Mouse (Mus musculus): ENCODE results near the gene Sema3b.

Gene Sema3b

GRCm38 (mm10) chr9:107608741-107609432 is at the start of gene Sema3b:
TSS of gene Sema3b (minus strand) at chr9:107609229.
- no peak for TF ChIP-seq GATA4 (IDR thresholded peaks at IDR 0.05; ENCODE audit: insufficient replicate concordance, low read length)

GRCm38 (mm10) chr9:107658096-107658495 is 49.1 kb upstream of the Sema3b start:
- TF ChIP-seq GATA4 (IDR thresholded peaks at IDR 0.05; ENCODE audit: insufficient replicate concordance, low read length) = no peak

- no peak for TF ChIP-seq GATA4 (IDR thresholded peaks at IDR 0.05; ENCODE audit: insufficient replicate concordance, low read length)
Measured at GRCm38 (mm10) chr9:107657144-107657543, 48.1 kb upstream of the Sema3b start.

GRCm38 (mm10) chr9:107654585-107654984 is 45.6 kb upstream of the Sema3b start:
- no peak for TF ChIP-seq GATA4 (IDR thresholded peaks at IDR 0.05; ENCODE audit: insufficient replicate concordance, low read length)

- TF ChIP-seq GATA4 (IDR thresholded peaks at IDR 0.05; ENCODE audit: insufficient replicate concordance, low read length) = no peak
Measured at GRCm38 (mm10) chr9:107653474-107653873, 44.4 kb upstream of the Sema3b start.

GRCm38 (mm10) chr9:107650708-107651481 is 41.9 kb upstream of the Sema3b start:
- TF ChIP-seq GATA4 (IDR thresholded peaks at IDR 0.05; ENCODE audit: insufficient replicate concordance, low read length) = no peak

GRCm38 (mm10) chr9:107650225-107650624 is 41.2 kb upstream of the Sema3b start:
- TF ChIP-seq GATA4 (IDR thresholded peaks at IDR 0.05; ENCODE audit: insufficient replicate concordance, low read length) = no peak

- TF ChIP-seq GATA4 (IDR thresholded peaks at IDR 0.05; ENCODE audit: insufficient replicate concordance, low read length) = no peak
Measured at GRCm38 (mm10) chr9:107648767-107649166, 39.7 kb upstream of the Sema3b start.

GRCm38 (mm10) chr9:107646975-107647374 is 37.9 kb upstream of the Sema3b start:
- no peak for TF ChIP-seq GATA4 (IDR thresholded peaks at IDR 0.05; ENCODE audit: insufficient replicate concordance, low read length)

- no peak for TF ChIP-seq GATA4 (IDR thresholded peaks at IDR 0.05; ENCODE audit: insufficient replicate concordance, low read length)
Measured at GRCm38 (mm10) chr9:107645577-107645976, 36.5 kb upstream of the Sema3b start.

- TF ChIP-seq GATA4 (IDR thresholded peaks at IDR 0.05; ENCODE audit: insufficient replicate concordance, low read length) = no peak
Measured at GRCm38 (mm10) chr9:107645153-107645510, 36.1 kb upstream of the Sema3b start.

GRCm38 (mm10) chr9:107644495-107645152 is 35.6 kb upstream of the Sema3b start:
- peak; percentile 13; the same call in 1 of the 2 replicates for TF ChIP-seq GATA4 (IDR thresholded peaks at IDR 0.05; ENCODE audit: insufficient replicate concordance, low read length)

- no peak for TF ChIP-seq GATA4 (IDR thresholded peaks at IDR 0.05; ENCODE audit: insufficient replicate concordance, low read length)
Measured at GRCm38 (mm10) chr9:107643544-107644214, 34.6 kb upstream of the Sema3b start.

- TF ChIP-seq GATA4 (IDR thresholded peaks at IDR 0.05; ENCODE audit: insufficient replicate concordance, low read length) = no peak
Measured at GRCm38 (mm10) chr9:107641666-107642065, 32.6 kb upstream of the Sema3b start.

GRCm38 (mm10) chr9:107640257-107640772 is 31.3 kb upstream of the Sema3b start:
- no peak for TF ChIP-seq GATA4 (IDR thresholded peaks at IDR 0.05; ENCODE audit: insufficient replicate concordance, low read length)
